Mouse (Mus musculus): Measurements from ENCODE around the gene Begain.
A peak's percentile ranks its signal among the peaks of the same experiment; 100 is the strongest.

The Begain gene

DNA sequence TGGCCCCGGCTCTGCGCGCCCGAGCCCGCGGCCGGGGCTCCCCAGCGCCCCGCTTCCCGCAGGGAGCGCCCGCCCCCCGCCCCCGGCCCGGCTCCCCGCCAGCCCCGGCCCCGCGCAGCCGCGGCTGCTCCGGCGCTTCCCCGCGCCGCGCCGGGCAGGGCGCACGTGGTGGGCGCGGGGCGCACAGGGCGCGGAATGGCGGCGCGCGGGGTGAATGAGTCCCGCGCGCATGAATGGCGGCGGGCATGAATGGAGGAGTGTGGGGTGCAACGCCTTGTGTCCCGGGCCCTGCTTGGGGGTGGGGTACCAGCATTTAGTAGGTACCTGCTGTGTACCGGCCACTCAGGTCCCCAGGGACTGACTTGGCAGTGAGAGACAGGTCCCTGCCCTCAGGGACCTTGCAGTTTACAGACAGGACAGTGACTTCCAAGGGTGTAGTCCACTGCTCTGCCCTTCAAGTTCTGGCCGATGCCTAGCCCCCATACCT, at the start of gene Begain:
Gene Begain, minus strand, starts transcription at position 51 of the 487 bp plus-strand sequence.
- no peak for DNase-seq (ENCODE audit: low spot score)

DNA sequence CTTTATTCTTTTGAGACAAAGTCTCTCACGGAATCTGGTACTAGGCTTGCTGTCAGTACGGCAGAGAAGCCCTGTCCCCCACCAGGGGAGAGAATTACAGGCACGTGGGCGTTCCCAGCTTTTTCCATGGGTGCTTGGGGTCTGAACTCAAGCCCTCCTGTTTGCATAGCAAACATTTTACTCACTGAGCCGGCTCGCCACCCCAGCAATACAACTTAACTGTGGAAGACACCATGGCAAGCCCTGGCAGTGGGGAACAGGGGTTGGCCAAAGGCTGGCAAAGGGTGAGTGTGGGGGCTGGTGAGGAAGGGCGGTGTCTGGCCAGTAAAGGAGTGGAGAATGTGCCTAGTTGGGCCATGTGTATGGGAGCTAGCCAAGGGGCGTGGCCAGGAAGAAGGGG, 47.7 kb upstream of the Begain start:
- DNase-seq (ENCODE audit: low spot score), result no peak

DNA sequence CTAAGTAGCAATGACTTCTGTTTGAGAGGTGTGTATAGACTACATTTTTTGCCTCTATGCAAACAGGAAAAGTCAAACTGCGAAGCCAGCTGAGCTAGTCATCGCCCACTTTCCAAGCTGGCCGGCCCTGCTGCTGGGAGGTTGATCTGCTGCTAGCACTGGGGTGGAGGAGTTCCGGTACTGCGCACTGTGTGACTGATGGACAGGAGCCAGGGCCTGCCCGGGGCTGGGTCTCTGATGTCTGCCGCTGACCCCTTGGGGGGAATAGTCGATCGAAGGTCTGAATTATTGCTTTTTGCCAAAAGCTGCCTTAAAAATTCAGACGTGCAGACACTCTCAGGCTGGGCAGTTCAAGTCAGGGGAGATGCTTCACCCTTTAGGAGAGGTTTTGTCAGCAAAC, 47.1 kb upstream of the Begain start:
- no peak for DNase-seq (ENCODE audit: low spot score)

DNA sequence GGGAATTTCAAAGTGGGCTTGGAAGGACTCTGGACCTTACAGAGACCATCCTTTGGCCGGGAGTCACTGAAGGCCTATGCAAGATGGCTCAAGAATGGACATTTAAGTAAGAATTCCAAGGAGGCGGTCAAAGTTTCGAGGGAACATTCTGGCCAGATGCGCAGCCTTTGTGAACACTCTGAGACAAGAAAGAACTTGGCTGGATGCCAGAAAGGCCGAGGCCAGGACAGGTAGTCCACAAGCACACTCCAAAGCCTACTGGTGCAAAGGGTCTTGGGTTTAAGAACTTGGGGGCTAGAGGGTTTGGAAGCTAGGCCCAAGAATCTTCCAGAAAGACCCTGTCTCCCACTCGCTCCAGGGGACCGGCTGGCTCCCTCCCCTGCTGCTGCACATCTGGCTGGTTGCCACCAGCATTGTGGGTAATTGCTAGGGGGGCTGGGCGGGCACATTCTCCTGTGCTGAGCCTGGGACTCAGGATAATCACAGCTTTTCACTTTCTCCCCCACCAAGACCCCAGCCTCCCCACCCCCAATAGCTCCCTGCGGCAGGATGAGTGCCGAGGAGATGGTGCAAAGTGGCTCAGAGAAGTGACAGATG, 45.1 kb upstream of the Begain start:
- no peak for DNase-seq (ENCODE audit: low spot score)

DNA sequence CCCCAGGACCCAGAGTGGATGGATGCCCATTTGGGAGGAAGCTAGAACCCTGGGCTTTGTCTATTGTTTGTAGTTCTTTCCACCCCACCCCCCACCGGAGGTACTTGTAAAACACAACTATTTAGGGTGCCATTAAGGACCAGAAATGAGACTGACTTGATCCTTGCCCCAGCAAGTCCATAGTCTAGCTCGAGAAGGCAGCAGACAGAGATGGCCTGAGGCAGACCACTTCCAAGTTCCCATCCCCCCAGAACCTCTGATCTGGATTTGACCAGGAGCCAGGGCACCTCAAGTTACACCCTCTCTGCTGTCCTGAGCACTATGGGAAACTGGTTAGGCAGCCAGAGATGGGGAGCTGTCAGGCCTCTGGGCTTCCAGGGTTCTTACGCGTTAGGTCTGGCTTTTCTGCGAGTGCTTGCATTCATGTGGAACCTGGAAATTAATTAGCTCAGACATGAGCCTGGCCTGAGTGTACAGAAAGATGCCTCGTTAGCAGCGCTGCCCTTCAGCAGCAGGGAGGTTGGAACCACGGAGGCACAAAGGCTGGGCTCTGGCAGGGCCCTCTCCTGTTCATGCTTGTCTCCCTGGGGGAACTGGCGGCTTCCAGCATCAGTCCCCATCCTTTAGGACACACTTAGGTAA, 44.5 kb upstream of the Begain start:
- no peak for DNase-seq (ENCODE audit: low spot score)

DNA sequence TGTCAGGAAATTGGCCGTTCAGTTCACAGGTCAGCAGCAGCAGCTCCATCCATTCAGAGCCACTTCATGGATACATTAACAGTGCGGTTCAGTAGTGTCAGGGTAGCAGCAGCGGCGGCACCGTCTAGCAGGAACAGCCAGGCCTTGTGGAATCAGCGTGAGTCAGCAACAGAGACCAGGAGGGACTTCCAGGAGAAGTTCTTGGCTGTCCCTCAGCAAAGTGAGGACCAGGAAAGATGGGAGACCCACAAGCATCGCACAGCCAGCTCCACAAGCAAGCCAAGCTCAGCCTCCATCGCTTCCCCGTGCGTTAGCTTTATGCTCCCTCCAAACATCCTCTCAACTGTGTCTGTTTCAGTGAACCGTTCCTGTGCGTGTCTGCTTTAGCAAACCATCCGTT, 40.9 kb upstream of the Begain start:
- no peak for DNase-seq (ENCODE audit: low spot score)

DNA sequence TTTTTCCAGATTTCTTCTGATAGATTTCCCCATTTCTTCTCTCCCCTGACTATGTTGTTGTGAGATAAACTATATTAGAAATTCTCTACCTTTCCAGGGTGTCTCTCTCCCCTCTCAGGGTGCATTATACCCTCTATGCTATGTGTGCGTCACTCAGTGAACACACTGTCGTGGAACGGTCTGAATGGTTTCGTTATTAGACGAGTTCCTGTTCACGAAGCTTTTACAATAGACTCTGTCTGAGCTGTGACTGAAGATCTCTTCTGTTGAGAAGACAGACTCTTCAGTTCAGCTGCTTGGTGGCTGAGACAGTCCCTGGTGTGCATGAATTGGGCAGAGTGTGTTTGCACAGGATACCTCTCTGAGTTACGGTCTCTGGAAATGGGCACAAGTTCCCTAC, 32.4 kb upstream of the Begain start:
- no peak for DNase-seq (ENCODE audit: low spot score)

DNA sequence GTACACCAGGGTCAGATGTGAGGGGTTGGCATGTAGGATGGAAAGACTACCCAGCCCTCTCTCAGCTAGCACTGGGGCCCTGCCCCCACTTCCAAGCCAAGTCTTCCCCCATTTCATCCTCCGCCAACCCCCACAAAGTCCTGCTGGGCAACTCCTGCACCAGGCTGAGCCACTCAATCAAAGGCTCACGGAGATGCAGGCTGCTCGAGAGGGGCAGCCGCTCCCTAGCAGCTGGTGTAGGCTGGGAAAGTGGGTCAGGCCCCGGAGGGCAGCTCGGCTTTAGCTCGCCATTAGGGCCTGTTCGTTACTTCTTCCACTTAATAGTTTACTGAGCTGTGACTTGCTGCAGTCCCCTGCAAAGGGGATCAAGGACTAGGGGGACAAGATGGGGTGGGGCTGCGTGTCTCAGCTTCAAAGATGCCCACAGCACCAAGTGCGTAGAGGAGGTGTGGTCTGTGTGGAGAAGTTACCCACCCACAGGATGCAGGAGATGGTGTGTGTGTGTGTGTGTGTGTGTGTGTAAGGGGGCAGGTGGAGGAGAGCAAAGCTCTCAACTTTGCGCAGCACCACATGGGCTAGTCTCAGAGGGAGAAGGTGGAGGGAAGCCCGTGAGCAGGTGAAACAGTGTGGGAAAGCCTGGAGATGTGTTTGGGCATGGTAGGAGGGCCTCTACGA, 22.6 kb upstream of the Begain start:
- no peak for DNase-seq (ENCODE audit: low spot score)

DNA sequence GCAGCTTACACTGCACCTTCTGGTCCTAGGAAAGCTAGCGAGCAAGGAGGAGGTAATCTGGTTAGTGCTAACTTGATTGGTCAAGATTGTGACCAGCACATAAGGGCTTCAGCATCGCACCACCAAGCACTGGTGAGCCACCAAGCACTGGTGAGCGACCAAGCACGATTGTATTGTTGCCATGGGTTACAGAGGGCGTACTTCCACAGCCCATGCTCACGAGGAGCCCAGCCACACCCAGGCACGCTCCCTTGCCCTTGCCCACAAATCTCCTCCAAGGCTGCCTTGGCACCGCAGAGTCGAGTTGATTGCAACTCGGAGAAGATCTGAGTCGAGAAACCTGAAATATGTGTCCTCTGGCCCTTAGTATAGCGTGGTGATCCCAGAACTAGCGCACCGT, 22.0 kb upstream of the Begain start:
- no peak for DNase-seq (ENCODE audit: low spot score)

DNA sequence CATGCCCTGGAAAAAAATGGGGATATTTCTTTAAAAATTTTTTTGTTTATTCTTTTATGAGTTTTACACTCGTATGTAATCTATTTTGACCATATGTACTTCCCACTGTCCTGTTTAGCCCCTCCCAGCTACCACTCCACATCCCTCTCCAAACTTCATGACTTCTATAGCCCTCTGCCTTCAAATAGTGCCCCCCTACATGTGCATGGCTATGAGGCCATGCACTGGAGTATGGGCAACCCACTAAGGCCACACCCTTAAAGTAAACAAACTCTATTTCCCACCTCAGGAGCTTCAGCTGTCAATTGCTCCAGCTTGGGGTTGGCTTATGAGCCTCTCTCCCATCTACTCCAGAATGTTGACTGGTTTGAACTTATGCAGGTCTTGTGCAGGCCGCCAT, 18.1 kb upstream of the Begain start:
- no peak for DNase-seq (ENCODE audit: low spot score)

DNA sequence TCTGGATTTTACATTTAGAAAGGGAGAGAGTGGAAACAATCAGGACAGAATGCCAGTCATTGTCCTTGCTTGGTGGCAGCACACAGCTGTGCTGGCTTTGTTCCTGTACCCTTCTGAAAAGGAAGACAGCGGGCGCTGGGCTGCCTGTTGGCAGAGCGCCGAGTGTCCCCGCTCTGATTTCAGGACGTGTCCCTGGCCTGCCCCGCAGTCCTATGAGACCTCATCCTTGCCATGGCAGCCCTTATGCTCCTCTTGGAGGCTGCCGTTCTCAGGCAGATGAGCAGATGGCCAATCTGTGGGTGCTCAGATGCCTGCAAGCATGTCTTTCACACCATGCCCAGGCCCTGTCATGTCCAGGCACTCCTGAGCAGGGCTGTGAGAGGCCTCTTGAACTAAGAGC, 17.7 kb upstream of the Begain start:
- peak; percentile 47 for DNase-seq (ENCODE audit: low spot score)

DNA sequence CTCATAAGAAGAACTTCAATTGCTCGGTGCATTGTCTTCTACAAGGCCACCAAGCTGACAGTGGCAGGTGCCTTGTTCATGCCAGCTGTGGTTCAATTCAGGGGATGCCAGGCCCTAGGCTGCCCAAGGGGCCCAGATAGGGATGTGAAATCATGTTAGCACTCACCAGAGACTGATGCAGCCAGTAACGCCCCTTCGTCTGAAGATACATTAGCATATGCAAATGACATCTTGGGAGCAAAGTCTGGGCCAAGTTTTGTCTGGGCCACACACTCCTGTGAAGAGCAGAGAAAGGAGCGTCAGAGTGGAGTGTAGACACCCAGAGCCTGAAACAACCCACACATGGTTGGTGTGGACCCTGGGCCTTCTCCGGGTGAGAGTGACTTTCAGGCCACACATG, 17.0 kb upstream of the Begain start:
- DNase-seq (ENCODE audit: low spot score), result no peak

DNA sequence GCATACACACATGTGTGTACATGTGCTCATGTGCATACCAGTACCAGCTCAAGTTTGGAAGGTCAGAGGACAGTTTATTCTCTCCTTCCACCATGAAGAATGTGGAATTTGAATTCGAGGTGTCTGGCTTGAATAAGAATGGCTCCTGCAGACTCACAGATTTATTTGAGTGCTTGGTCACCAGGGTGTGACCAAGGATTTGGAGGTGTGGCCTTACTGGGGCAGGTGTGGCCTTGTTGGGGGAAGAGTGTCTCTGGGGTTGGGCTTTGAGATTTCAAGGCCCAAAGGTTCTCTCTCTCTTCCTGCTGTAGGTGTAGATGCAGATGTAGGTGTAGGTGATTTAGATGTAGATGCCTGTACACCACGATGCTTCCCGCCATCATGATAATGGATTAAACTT, 15.5 kb upstream of the Begain start:
- DNase-seq (ENCODE audit: low spot score), result no peak

DNA sequence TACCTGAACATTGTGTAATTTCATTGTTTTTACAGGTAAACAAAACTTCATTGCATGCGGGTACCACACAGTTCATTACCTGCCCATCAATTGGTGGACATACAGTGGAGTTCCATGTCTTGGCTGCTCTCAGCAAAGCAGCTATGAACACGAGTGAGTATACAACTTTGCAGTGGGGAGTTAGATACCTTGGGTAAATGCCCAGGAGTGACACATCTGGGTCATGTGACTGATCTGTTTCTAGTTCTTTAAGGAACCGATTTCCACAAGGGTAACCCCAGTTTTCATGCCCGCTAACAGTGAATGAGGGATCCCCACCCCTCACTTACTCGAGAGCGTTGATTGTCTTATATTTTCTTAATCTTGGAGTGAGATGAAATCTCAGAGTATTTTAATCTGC, 9.0 kb upstream of the Begain start:
- no peak for DNase-seq (ENCODE audit: low spot score)

DNA sequence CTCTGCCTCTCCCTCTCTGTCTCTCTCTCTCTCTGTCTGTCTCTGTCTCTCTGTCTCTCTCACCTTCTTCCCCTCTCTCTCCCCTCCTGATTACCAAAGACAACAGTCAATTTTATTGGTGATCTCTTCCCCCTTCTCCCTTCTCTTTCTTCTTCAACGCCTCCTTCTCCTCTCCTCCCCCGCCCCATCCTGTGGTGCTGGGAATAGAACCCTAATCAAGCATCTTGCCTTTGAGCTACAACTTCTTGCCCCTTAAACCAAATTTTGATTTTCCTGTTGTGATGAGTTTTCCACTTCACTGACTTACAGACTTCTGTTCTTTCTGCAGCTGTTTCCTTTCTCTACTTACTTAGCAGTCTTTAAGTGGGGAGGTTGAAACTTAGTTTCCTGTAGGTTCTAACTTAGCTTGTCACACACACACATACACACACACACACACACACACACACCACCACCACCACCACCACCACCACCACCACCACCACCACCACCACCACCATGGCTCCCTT, 6.8 kb upstream of the Begain start:
- no peak for DNase-seq (ENCODE audit: low spot score)

DNA sequence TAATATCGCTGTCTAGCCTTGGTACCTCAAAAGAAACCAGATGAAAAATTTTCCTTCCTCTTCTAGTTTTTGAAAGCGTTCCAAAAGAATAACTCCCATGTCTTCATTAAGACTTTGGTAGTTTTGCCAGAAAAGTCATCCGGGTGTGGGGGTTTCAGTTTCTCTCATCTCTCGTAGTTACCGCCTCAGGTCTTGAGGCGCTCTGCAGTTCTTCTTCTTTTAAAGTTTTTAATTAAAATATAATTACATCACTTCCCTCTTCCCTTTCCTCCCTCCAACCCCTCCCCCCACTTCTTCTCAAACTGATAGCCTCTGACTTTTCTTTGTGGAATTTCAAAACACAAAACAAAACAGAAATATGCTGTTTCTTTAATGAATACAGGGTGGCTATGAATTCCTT, 6.1 kb upstream of the Begain start:
- DNase-seq (ENCODE audit: low spot score), result no peak

DNA sequence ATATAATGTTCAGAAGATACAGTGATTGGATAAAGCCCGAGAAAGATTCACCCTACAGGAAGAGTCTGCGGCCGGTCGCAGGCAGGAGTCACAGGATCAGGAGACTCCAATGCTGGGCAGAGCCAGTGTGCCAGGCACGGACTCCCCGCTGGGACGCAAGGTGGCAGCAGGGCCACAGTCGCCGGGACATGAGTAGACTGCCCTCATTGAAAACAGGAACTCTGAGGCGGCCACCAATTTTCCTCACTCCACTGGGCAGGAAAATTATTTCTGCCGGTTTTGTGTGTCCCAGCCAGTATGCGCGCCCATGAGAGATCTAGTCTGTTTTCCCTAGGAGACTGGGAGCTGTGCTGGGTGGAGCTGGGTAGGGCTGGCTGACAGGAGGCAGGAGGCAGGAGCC, 3.2 kb upstream of the Begain start:
- no peak for DNase-seq (ENCODE audit: low spot score)

DNA sequence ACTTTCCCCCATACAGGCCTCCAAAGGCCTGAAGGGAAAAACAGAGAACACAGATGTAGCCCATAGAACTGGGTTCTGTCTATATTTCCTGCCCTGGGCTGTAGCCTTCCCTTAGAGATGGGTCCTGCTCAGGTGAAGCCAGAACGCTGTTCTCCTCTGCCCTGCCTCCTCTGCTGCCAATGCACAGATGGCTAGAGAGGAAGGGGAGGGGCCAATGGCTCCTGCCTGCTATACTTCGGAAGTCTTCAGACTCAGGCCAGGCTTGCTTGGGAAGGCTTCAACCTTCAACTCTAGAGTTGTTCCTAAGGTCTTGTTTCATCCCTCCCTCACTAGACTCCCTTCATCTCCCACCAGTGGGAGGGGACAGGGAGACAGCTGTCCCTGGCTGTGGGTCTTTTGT, 1.7 kb upstream of the Begain start:
- no peak for DNase-seq (ENCODE audit: low spot score)

DNA sequence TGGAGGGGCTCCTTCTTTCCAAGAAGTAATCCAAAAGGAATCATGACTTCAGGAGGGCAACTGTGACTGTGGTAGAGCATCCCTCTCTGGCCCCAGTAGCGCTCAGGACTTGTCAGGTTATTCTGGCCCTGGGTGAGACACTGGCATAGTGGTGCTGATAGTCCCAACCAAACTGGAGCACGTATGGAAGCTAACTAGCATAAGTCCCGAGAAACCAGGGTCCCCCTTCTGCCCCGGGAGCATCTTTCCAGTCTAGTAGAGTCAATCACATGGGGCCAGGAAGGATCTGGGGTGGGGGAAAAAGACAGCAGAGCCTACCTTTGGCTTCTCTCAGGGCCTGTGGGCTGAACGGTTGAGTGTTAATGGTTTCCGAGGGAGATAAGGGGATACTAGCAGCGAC, 721 bp upstream of the Begain start:
- DNase-seq (ENCODE audit: low spot score), result no peak

DNA sequence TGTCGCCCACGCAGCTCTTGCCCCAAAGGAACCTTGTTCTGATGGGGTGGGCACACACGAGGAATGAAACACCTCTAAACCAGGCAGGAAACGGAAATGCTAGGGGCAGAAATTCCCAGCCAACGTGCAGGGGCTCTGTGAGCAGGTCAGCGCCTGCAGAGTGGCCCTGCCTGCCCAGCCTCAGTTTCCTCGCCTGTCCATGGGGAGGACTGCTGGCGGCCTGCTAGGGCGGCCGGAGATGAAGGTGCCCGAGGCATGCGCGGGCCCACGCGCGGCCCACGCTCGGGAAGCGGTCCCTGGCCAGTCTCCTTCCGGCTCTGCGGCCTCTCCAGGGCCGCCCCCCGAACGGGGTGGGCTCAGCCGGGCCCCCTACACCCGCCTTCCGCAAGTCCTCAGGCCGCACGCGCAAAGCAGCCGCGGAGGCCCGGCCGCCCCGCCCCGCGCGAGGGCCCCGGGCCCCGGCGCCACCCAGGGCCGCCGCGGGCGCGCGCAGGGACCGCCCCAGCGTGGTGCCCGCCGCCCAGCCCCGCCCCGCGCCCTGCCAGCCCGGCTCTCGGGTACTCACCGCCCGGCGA, 369 bp downstream of the Begain start:
- DNase-seq (ENCODE audit: low spot score), result no peak

DNA sequence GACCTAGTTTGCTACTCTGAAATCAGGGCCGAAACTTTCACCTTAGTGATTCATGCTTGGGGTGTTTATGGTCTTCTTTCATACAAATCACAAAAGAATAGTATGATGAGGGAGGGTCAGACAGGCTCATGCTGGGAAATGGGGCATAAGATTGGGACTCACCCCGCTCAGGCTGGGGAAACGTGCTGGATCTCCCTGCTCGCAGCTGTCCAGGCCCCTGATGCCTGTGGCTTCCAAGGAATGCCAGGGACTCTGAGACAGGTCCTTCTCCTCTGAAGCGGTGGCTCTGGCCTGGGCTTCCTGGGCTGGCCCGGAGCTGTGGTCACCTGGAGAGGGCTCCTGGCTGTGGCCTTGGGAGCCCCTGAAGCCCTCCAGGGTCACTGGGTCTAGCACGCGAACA, 9.4 kb downstream of the Begain start:
- no peak for DNase-seq (ENCODE audit: low spot score)

DNA sequence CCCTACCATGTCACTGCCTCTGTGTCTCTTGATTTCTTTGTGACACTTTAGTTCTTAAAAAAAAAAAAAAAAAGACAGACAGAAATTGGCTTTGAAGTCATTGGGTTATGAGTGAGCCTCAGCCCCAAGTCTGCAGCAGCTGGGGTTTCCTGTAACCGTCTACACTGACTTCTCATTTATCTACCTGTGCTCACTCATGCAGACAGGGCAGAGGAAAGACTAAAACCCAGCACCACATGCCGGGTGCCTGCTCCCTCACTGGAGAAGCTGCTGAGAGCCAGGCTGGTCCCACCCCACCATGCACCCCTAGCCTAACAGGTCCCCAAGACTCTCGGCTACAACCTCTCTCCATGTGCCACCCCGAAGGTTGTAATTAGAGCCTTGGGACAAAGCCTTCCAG, 10.3 kb downstream of the Begain start:
- DNase-seq (ENCODE audit: low spot score), result no peak

Data from left cerebral cortex, adult 11 months (tissue).